Mouse (Mus musculus) stomach, postnatal 0 days (tissue): ENCODE measurements around the gene Tada2a.

Experiments used
- CTCF ChIP-seq: IDR thresholded peaks from 2 replicates; pipeline ENCODE4 v1.5.1; 2016; ENCODE audit warnings: antibody characterized with exemption, low read depth, mild to moderate bottlenecking, moderate library complexity
- EP300 ChIP-seq: optimal IDR thresholded peaks from 2 replicates; pipeline ENCODE3; 2016; ENCODE audit warnings: antibody characterized with exemption

- TF ChIP-seq EP300 (no peak), CTCF (no peak; the same call in 1 of the 2 replicates)
Measured at GRCm38 (mm10) chr11:84128943-84129798, at the start of gene Tada2a, which contains the start of gene Acaca.
